Mouse (Mus musculus): ENCODE measurements around the gene Mrps14. TPM values are rescaled to one million over a fixed set of nuclear protein-coding genes. Genes with fewer than 3 reads are reported as not detected.

Gene Mrps14
- total RNA-seq, 2 experiments from 2014 or later: 52.8 to 56.1 TPM

DNA sequence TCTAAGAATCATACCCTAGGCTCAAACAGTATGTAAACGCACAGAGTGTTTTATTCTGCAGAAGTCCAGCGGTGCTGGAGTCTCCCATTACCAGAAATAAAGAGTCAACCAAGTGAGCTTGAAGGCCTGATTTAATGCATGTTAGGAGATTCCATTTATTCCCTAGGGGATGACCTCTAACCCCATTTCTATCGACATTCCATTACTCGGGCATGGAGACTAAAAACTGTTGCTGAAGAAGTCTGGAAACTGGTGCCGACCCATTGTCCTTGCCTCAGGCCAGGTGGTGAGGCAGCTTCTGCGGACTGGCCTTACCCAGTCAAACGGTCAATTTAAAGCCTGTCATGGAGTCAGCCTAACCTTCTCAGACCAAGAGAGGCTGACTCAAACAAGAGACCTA lies 19.2 kb downstream of the Mrps14 start:
- DNase-seq (ENCODE audit: extremely low spot score in 1 of 2, low spot score in 2 of 2): no peak
- intact Hi-C loops (cut with DNase I): no loop called here

DNA sequence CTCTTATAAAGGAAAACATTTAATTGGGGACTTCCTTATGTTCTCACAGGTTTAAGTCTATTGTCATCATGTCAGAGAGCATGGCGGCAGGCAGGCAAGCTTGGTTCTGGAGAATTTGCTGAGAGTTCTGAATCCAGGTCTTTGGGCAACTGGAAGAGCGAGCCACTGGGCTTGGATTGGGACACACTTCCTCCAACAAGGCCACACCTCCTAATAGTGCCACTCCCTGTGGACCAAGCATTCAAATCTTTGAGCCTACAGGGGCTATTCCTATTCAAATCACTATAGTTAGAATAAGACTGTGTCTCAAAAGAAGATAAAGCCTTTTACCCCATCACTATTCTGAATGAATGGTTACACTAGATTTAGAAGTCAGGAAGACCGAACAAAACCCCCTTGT lies 22.9 kb downstream of the Mrps14 start:
- intact Hi-C loops (cut with DNase I): no loop called here
- DNase-seq (ENCODE audit: extremely low spot score in 1 of 2, low spot score in 2 of 2): no peak

DNA sequence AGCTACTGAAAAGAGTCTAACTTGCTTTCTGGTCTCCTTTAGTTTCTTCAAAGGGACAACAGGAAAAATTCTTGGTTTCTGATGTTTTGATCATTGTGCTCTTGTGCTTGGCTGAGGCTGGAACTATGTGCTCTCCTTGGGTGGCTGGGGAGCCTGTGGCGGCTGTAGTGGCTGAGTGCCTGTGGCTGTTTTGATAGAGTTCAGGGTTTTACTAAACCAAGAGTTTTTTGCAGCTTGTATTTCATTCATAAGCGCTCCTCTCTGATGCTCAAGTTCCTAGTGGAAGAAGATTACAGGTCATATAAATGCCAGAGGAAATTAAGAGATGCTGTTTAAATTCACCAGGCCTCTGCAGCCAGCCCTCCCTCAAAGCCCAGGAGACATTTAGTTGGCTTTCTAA lies 29.1 kb downstream of the Mrps14 start:
- intact Hi-C loops (cut with DNase I): loop anchor here (10.0 kb wide), 1 partner anchor 491 kb away; no protein-coding TSS in a partner anchor
- no peak for DNase-seq (ENCODE audit: extremely low spot score in 1 of 2, low spot score in 2 of 2)

DNA sequence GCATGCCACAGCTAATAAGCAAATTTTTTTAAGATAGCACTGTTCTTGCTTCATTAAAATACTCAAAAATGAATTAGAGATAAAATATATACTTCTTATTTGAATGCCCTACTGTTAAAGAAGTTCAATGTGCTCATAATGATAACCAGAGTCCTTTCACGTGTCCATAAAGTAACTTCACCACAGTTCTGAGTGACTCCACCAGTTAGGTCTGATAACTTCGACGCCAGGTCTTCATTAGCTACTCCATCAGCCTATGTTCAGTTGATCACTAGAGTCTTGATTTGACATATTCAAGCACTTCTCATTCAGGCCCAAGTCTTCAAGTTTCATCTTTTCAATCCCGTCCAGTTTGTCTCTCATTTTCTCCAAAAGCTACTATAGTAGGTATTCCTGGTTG lies 32.2 kb downstream of the Mrps14 start:
- intact Hi-C loops (cut with DNase I): loop anchor here (10.0 kb wide), 1 partner anchor 488 kb away; no protein-coding TSS in a partner anchor
- no peak for DNase-seq (ENCODE audit: extremely low spot score in 1 of 2, low spot score in 2 of 2)

DNA sequence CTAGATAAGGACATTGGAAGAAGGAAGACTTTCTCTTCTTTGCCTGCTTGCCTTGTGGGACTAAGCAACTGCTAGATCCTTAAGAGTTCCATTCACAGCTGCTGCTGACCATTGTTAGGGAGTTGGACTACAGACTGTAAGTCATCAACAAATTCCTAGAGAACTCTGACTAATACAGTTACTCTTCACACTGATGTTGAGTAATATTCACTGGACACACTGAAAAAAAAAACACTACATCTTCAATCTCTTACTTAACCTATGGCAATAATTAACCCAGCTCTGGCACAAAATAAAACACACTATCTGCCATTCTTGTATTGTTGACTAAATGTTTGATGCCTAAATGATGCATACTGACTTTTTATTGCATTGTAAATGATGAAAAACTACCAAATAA lies 32.8 kb downstream of the Mrps14 start:
- no peak for DNase-seq (ENCODE audit: extremely low spot score in 1 of 2, low spot score in 2 of 2)
- intact Hi-C loops (cut with DNase I): loop anchor here (10.0 kb wide), 1 partner anchor 487 kb away; no protein-coding TSS in a partner anchor

DNA sequence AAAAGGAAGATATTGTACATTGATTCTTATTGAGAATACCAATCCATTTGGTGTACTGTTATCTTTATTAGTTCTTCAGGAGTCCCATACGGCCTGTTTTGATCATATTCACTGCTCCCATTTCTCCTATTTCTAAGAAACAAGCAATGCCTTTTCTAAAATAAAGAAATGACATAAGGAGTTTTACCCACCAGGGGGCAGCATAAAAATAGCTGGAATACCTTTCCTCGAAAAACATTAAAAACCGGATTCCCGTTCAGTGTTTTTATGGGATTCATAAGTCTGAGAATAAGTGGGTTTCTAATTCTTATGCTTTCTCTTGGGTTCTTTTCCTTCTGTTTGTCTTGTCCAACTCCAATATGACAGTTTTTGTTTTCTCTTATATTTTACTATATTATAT lies 36.0 kb downstream of the Mrps14 start:
- intact Hi-C loops (cut with DNase I): loop anchor here (2.0 kb wide), 1 partner anchor 146 kb away; no protein-coding TSS in a partner anchor
- no peak for DNase-seq (ENCODE audit: extremely low spot score in 1 of 2, low spot score in 2 of 2)

DNA sequence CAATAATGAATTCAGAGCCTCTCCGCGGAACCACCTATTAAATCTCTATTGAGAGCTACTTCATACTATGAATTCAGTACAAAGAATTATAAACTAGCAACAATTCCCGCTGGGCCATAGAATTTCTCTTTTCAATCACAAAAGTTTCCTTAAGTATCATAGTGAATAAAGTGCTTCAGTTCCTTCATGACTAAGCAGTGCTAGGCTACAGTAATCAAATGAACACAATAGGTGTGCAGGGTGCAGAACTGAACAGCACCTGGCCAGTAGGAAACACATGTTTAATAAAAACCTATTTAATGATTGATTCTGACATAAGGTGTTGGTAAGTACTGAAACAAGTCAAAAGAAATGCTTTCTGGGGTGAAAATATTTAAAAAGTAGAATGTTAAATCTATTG lies 37.1 kb downstream of the Mrps14 start:
- DNase-seq (ENCODE audit: extremely low spot score in 1 of 2, low spot score in 2 of 2): no peak
- intact Hi-C loops (cut with DNase I): no loop called here

DNA sequence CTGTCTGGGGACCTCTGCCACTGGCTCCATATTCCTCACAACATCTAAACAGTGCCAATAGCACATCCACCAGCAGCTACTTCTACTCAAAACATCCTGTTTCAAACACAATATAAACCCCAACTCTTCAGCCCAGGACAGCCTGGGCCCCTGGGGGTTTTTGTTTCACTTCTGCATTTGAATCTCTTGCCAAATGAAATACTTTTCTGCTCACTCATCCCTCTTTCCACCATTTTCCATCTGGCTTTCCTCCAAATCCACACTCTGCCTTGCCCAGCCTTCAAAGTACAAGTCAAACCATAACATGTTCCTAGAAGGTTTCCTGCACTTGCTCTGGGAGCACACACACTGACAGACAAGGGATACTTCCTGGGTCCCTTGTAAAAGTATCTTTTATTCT lies 38.9 kb downstream of the Mrps14 start:
- intact Hi-C loops (cut with DNase I): no loop called here

DNA sequence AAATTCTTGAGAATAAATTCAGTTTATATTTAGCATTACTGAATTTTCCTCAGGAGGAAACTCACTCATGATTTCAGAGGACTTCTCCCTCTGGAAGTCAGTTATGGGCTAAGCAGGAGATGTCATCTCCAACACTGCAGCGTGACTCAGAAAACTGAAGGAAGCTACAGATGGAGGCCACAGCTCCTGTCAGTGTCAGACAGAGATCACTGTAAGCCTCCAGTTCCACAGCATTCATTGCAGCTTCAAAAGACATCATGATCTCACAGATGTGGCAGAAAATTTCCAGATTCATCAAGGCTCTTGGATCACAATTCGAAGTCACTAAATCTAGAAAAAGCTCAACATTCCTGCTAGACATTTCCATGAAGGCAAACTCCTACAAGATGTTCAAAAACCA lies 43.0 kb downstream of the Mrps14 start:
- no peak for DNase-seq (ENCODE audit: extremely low spot score in 1 of 2, low spot score in 2 of 2)
- intact Hi-C loops (cut with DNase I): no loop called here

More for the DNA sequence above, 38.9 kb downstream of the Mrps14 start:
- no peak for DNase-seq (ENCODE audit: extremely low spot score in 1 of 2, low spot score in 2 of 2)

DNA sequence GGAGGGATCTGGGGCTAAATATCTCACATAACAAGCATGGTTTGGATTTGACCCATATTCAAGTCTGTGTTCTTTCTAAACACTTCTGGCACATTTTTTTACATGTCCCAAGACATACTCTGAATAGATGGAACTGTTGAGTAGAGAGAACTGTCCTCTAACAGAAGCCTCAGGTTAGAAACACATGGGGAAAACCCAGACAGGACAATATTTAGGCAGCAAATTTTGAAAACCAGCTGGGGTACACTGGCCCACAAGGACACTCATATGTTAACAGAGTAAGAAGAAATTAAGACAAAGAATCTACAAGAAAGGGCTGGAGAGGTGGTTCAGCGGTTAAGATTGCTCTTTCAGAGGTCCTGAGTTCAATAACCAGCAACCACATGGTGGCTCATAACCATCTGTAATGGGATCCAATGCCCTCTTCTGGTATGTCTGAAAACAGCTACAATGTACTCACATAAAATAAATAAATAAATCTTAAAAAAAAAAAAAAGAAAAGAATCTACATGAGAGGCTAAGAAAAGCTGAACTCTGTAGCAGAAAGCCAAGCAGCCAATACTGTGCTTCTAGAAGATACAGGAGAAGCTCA lies 43.9 kb downstream of the Mrps14 start:
- intact Hi-C loops (cut with DNase I): no loop called here
- no peak for DNase-seq (ENCODE audit: extremely low spot score in 1 of 2, low spot score in 2 of 2)

DNA sequence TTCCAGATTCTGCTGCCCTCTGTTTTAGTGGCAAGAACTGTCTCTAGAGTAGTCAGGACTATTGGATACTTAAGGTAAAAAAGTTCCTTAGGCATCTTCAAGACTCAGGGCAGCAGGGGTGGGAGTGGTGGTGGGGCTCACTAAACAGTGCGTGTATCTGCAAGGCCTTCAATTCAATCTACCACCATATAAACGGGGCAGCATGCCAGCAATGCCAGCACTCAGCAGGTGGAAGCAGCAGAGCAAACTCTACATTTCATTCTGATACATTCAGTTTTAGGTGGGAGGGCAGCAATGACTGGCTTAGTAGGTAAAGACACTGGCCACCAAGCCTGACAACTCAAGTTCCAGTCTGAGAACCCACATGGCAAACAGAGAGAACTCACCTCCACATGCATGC lies 45.1 kb downstream of the Mrps14 start:
- DNase-seq (ENCODE audit: extremely low spot score in 1 of 2, low spot score in 2 of 2): no peak
- intact Hi-C loops (cut with DNase I): no loop called here

DNA sequence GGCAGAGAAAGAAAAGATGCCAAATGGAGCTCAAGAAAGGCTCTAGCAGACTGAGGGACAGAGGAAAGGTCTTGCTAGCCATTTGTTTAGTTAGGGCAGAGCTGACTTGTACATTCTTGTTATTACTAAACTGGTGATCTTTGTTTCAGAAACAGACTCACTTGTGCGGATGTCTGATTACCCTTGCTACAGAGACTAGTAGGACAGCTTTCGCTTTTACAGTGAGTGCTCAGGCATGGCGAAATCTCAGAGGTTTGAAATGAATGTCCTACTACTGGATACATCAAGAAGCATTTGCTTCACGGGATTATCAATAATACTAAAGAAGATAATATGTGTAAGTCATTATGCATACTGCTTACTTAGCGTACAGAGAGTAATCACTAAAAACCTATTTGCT lies 49.7 kb downstream of the Mrps14 start:
- DNase-seq (ENCODE audit: extremely low spot score in 1 of 2, low spot score in 2 of 2): no peak
- intact Hi-C loops (cut with DNase I): no loop called here

DNA sequence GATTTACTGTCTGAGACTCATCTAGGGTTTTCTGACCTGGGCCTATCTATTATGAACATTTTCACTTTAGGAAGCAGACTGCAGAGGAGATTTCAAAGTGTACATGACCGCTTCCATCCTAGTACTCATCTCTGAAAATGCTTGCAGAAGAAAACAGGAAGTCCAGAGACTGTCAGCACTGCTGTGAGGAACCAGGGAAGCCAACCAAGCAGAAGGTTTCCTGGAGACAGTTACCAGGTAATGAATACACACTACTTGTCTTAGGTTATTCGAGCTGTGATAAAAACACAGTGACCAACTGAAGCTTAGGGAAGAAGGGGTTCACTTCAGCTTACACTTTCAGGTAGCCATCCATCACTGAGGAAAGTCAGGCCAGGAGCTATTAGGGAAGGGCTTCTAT lies 50.9 kb downstream of the Mrps14 start:
- DNase-seq (ENCODE audit: extremely low spot score in 1 of 2, low spot score in 2 of 2): no peak
- intact Hi-C loops (cut with DNase I): no loop called here

DNA sequence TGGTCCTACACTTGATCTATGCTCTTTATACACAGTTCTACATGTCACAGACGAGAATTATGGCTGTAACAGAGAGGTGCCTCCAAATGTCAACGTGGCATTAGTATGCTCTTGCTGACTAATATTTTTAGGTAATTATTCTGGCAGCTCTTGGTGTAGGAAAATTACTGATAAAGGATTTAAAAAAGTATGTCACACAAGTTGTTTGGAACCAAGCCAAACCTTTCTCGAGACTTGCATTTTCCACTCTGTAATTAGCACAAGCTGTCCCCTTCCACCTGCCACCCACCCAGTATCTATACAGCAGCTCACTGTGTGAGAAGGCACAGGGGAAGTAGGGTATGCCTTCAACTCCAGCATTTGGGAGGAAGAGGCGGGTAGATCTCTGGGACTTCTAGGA lies 51.8 kb downstream of the Mrps14 start:
- DNase-seq (ENCODE audit: extremely low spot score in 1 of 2, low spot score in 2 of 2): no peak
- intact Hi-C loops (cut with DNase I): no loop called here

DNA sequence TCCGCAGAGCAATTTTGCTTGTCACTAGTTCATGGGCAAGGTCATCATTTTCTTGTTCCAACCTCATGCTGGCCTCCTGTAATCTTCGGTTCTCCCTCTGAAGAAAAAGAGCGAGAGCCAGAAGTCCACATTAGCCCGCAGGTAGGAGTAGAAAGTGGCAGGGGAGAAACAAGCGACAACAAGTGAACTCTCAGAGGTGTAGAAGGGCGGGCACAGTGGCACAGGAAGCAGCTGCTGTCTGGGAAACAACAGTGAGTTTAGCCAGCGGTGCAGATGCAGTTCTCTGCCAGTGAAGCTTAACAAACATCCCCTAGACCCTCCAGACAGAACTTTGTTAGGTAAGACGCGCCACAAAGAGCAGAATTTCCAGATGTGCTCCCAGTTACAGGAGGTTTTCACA lies 52.5 kb downstream of the Mrps14 start:
- intact Hi-C loops (cut with DNase I): no loop called here
- no peak for DNase-seq (ENCODE audit: extremely low spot score in 1 of 2, low spot score in 2 of 2)

DNA sequence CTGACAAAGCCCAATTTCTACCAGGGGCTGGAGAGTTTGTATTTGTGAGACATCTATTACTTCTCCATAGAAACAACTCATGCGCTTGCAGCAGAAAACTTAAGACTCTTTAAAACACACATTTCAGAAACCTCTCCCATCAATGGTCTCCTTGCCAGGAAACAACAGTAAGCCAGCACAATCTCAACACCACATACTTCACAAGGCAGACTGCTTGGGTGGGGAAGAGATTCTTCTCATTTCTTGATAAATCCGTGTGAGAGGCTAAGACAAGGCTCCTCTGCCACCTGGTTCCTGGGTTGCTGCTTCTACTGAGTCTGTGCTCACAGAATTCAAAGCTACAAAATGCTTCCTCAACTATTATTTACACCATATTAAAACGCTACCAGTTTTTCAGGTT lies 54.8 kb downstream of the Mrps14 start:
- DNase-seq (ENCODE audit: extremely low spot score in 1 of 2, low spot score in 2 of 2): no peak
- intact Hi-C loops (cut with DNase I): no loop called here

DNA sequence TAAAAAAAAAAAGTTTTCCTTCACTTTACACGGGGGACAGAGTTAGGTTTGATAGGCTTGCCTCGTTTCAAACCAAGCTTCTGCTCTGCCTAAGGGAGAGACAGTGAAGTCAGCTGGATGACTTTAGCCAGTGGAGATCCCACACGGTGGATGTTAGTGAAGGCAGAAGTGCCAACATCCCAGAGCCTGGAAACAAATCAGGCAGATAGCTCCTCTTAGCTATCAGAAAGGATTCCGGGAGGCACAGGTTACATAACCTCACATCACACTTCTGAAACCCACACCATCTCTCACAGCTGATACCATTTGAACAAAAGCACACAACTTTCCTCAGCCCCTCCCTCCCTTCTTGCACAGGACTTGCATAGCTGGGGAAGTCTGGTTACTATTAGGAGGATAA lies 55.8 kb downstream of the Mrps14 start:
- intact Hi-C loops (cut with DNase I): no loop called here
- no peak for DNase-seq (ENCODE audit: extremely low spot score in 1 of 2, low spot score in 2 of 2)

DNA sequence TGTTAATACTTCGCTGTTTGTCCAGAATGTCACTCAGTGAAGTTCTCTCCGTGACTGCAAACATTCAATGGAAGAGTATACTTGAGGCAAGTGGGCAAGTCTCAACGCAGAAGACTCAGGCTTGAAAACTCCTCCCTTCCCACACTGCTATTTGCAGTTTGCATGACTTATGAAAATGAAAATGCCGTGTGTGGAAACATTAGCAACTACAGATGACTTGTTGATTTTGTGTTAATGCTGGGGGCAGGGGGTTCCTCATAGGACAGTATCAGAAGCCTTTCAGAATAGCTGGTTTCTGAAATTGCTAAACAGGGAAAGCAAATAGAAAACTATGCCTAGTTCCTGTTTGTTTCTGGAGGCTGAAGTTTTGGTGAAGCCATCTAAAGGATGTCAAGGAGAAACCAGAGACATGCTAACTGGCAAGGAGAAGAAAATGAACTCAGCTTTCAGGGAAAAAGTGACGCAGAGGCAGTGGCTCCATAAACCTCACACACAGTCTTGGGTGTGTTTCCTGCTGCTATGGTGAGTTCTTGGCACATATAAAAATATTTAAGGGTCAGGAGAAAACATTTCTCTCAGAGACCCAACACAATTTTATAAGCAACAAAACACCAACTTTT lies 56.5 kb downstream of the Mrps14 start:
- intact Hi-C loops (cut with DNase I): no loop called here
- no peak for DNase-seq (ENCODE audit: extremely low spot score in 1 of 2, low spot score in 2 of 2)

Data from left cerebral cortex, postnatal 10 days (tissue).